Mouse (Mus musculus): ENCODE results near the gene Sel1l3. TPM values are rescaled to one million over a fixed set of nuclear protein-coding genes. Genes with fewer than 3 reads are reported as not detected.

Gene Sel1l3
- polyA plus RNA-seq, 1 experiment from 2014 or later, result 5.6 TPM

- Histone ChIP-seq H3K36me3 (ENCODE audit: control insufficient read depth, insufficient read depth, low read length) (no peaks in the 10 kb centered on the region), H3K9me3 (ENCODE audit: control insufficient read depth, low read length) (no peaks in the 10 kb centered on the region), H3K27ac (ENCODE audit: low read depth, low read length) (no peak overlapping the region), H3K4me1 (ENCODE audit: control insufficient read depth, insufficient read depth, low read depth, low read length) (no peaks in the 10 kb centered on the region), H3K9ac (ENCODE audit: low read depth, low read length) (no peak overlapping the region), H3K27me3 (replicated peaks; ENCODE audit: control insufficient read depth, insufficient read depth, low read length) (no peaks in the 10 kb centered on the region; the same call in 1 of the 2 replicates), H3K4me3 (ENCODE audit: low read length) (no peak overlapping the region), H3K4me2 (ENCODE audit: low read length) (no peak overlapping the region)
- ATAC-seq, result no peak
- 78% methylated on average over 2 of the region's 2 CpGs for WGBS
Measured at GRCm38 (mm10) chr5:53154501-53154900, 59.2 kb downstream of the Sel1l3 start.

- no peak for ATAC-seq
- no peak overlapping the region for H3K4me3 ChIP-seq (ENCODE audit: low read length)
- H3K4me2 ChIP-seq (ENCODE audit: low read length), result no peak overlapping the region
- H3K9me3 ChIP-seq (ENCODE audit: control insufficient read depth, low read length), result no peaks in the 10 kb centered on the region
- H3K36me3 ChIP-seq (ENCODE audit: control insufficient read depth, insufficient read depth, low read length), result no peaks in the 10 kb centered on the region
- H3K4me1 ChIP-seq (ENCODE audit: control insufficient read depth, insufficient read depth, low read depth, low read length), result no peaks in the 10 kb centered on the region
- 80% methylated on average over 2 of the region's 2 CpGs for WGBS
- H3K27me3 ChIP-seq (replicated peaks; ENCODE audit: control insufficient read depth, insufficient read depth, low read length), result no peaks in the 10 kb centered on the region; the same call in 1 of the 2 replicates
- H3K9ac ChIP-seq (ENCODE audit: low read depth, low read length), result no peak overlapping the region
- H3K27ac ChIP-seq (ENCODE audit: low read depth, low read length), result no peak overlapping the region
Measured at GRCm38 (mm10) chr5:53154078-53154477, 59.6 kb downstream of the Sel1l3 start.

DNA sequence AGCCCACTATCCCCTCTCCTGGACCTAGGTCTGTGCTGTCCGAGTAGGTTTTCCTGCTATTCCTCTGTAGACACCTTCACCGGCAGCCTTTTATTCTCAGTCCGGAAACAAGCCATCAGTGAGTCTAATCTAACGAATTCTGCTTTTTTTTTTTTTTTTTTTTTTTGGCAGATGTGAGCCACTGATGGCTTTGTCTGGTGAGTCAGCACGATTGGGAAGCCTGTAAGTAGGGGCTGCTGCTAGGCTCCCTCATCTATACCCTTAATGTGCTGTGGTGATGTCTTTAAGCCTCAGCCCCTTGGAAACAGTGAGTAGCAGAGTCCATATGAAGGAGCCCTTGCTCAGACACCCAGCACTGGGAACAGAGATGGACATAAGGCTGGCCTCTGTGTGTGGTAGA, 60.6 kb downstream of the Sel1l3 start:
- WGBS, result 76% methylated on average over 5 of the region's 5 CpGs
- H3K27me3 ChIP-seq (replicated peaks; ENCODE audit: control insufficient read depth, insufficient read depth, low read length), result no peaks in the 10 kb centered on the region; the same call in 1 of the 2 replicates
- no peak overlapping the region for H3K4me3 ChIP-seq (ENCODE audit: low read length)
- no peak for ATAC-seq
- no peak overlapping the region for H3K9ac ChIP-seq (ENCODE audit: low read depth, low read length)
- H3K4me1 ChIP-seq (ENCODE audit: control insufficient read depth, insufficient read depth, low read depth, low read length), result no peaks in the 10 kb centered on the region
- no peak overlapping the region for H3K4me2 ChIP-seq (ENCODE audit: low read length)
- no peaks in the 10 kb centered on the region for H3K36me3 ChIP-seq (ENCODE audit: control insufficient read depth, insufficient read depth, low read length)
- H3K27ac ChIP-seq (ENCODE audit: low read depth, low read length), result no peak overlapping the region
- no peaks in the 10 kb centered on the region for H3K9me3 ChIP-seq (ENCODE audit: control insufficient read depth, low read length)

DNA sequence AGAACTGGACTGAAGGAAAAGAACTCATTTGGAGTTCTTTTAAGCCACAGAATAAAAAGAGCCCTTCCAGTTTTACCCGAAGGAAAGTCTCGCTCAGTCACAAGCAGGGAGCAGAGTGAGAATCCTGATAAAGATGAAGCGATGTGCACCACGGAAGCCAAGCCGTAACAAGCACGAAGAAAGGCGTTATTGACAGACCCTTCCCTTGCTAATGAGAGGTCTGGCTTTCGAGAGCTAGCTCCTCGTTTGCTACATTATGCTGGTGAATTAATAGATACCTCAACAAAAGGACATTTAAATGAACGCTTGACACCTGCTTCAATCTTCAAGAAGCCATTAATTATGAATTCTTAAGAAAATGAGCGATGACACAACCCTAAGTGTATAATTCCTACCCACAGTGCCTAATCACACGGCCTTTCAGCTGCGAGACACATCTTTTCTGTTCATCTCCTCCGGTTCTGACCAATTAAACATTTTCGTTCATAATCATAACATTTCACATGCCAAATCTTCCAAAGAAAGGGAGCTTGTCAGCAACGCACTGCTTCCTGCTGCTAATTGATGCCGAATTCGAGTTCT, 62.3 kb downstream of the Sel1l3 start:
- Histone ChIP-seq H3K27me3 (replicated peaks; ENCODE audit: control insufficient read depth, insufficient read depth, low read length) (no peaks in the 10 kb centered on the region; the same call in 1 of the 2 replicates), H3K9me3 (ENCODE audit: control insufficient read depth, low read length) (no peaks in the 10 kb centered on the region), H3K9ac (ENCODE audit: low read depth, low read length) (no peak overlapping the region), H3K36me3 (ENCODE audit: control insufficient read depth, insufficient read depth, low read length) (no peaks in the 10 kb centered on the region), H3K4me1 (ENCODE audit: control insufficient read depth, insufficient read depth, low read depth, low read length) (no peaks in the 10 kb centered on the region), H3K27ac (ENCODE audit: low read depth, low read length) (no peak overlapping the region), H3K4me2 (ENCODE audit: low read length) (no peak overlapping the region), H3K4me3 (ENCODE audit: low read length) (no peak overlapping the region)
- no peak for ATAC-seq
- WGBS, result 56% methylated on average over 18 of the region's 18 CpGs

- no peak overlapping the region for H3K4me2 ChIP-seq (ENCODE audit: low read length)
- WGBS, result 81% methylated on average over 7 of the region's 7 CpGs
- no peak overlapping the region for H3K9ac ChIP-seq (ENCODE audit: low read depth, low read length)
- peaks cover 7% of the 10 kb centered on the region; the same call in 1 of the 2 replicates for H3K4me1 ChIP-seq (ENCODE audit: control insufficient read depth, insufficient read depth, low read depth, low read length)
- H3K27me3 ChIP-seq (replicated peaks; ENCODE audit: control insufficient read depth, insufficient read depth, low read length), result no peaks in the 10 kb centered on the region; the same call in 1 of the 2 replicates
- no peaks in the 10 kb centered on the region for H3K36me3 ChIP-seq (ENCODE audit: control insufficient read depth, insufficient read depth, low read length)
- ATAC-seq, result peak; percentile 51; the same call in 1 of the 2 replicates
- no peak overlapping the region for H3K27ac ChIP-seq (ENCODE audit: low read depth, low read length)
- no peak overlapping the region for H3K4me3 ChIP-seq (ENCODE audit: low read length)
- H3K9me3 ChIP-seq (ENCODE audit: control insufficient read depth, low read length), result no peaks in the 10 kb centered on the region
Measured at GRCm38 (mm10) chr5:53148960-53149685, 64.6 kb downstream of the Sel1l3 start.

DNA sequence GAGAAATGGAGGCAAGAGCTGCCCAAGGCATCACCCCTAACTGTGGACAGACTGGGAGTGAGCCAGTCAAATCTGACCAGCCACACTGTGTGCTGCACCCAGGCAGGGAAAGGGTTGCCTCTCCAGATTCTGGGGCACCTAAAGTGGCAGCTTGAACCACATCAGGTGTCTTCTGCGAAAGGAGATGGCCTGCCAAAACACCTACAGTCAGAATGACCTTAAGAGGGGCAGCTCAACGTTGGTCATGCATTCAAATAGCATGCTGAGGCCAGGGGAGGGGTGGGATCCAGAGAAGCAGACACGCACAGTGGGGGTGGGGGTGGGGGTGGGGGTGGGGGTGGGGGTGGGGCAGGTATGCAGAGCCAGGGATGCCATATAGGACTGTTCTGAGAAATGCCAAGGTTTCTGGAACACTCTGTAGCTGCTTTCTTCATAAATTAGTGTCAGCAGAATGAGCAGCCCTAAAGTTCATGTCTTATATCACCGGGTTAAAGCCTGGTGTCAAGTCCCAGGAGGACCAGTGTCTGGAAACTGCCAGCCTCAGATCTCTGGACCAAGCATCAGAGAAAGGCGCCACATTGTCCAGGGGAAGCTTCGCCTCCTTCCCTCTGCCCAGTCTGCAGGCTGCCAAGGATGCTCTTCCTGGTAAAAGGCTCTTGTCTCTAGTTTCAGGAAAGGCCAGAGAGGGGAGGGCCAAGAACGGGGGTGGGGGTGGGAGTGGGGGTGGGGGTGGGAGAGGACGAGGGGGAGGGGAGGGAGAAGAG, 65.4 kb downstream of the Sel1l3 start:
- Histone ChIP-seq H3K9me3 (ENCODE audit: control insufficient read depth, low read length) (no peaks in the 10 kb centered on the region), H3K9ac (ENCODE audit: low read depth, low read length) (no peak overlapping the region), H3K4me3 (ENCODE audit: low read length) (no peak overlapping the region), H3K4me2 (ENCODE audit: low read length) (no peak overlapping the region), H3K36me3 (ENCODE audit: control insufficient read depth, insufficient read depth, low read length) (no peaks in the 10 kb centered on the region), H3K27ac (ENCODE audit: low read depth, low read length) (no peak overlapping the region), H3K4me1 (ENCODE audit: control insufficient read depth, insufficient read depth, low read depth, low read length) (peaks cover 7% of the 10 kb centered on the region; the same call in 1 of the 2 replicates), H3K27me3 (replicated peaks; ENCODE audit: control insufficient read depth, insufficient read depth, low read length) (no peaks in the 10 kb centered on the region; the same call in 1 of the 2 replicates)
- ATAC-seq, result peak; percentile 30; the same call in 1 of the 2 replicates
- 52% methylated on average over 8 of the region's 8 CpGs for WGBS

DNA sequence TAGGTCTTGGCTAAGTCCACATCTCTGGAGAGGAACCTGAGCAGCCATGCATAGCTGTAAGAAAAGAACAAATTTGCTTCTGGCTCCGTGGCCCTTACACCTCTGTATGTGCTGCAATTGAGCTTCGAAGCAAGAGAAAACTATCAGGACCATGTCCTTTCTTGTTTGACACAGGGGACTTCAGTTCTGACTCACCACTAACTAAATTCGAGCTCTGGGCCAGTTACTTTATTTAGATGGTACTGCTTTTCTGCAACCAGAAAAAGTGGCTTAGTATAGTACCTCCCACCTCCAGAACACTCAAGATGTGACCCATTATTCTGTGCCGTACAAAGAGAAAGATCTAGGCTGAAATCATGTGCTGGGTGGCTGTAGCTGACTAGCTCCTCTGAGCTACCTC, 66.3 kb downstream of the Sel1l3 start:
- Histone ChIP-seq H3K4me2 (ENCODE audit: low read length) (no peak overlapping the region), H3K9ac (ENCODE audit: low read depth, low read length) (no peak overlapping the region), H3K27me3 (replicated peaks; ENCODE audit: control insufficient read depth, insufficient read depth, low read length) (no peaks in the 10 kb centered on the region; the same call in 1 of the 2 replicates), H3K27ac (ENCODE audit: low read depth, low read length) (no peak overlapping the region), H3K4me1 (ENCODE audit: control insufficient read depth, insufficient read depth, low read depth, low read length) (peaks cover 7% of the 10 kb centered on the region; the same call in 1 of the 2 replicates), H3K36me3 (ENCODE audit: control insufficient read depth, insufficient read depth, low read length) (no peaks in the 10 kb centered on the region), H3K9me3 (ENCODE audit: control insufficient read depth, low read length) (no peaks in the 10 kb centered on the region), H3K4me3 (ENCODE audit: low read length) (no peak overlapping the region)
- WGBS, result 92% methylated on average over 4 of the region's 4 CpGs
- ATAC-seq, result no peak

GRCm38 (mm10) chr5:53146684-53147061, 67.1 kb downstream of the Sel1l3 start:
- H3K27me3 ChIP-seq (replicated peaks; ENCODE audit: control insufficient read depth, insufficient read depth, low read length), result no peaks in the 10 kb centered on the region; the same call in 1 of the 2 replicates
- WGBS, result 72% methylated on average over 4 of the region's 4 CpGs
- no peak overlapping the region for H3K9ac ChIP-seq (ENCODE audit: low read depth, low read length)
- no peaks in the 10 kb centered on the region for H3K36me3 ChIP-seq (ENCODE audit: control insufficient read depth, insufficient read depth, low read length)
- ATAC-seq, result no peak
- no peak overlapping the region for H3K4me3 ChIP-seq (ENCODE audit: low read length)
- H3K4me1 ChIP-seq (ENCODE audit: control insufficient read depth, insufficient read depth, low read depth, low read length), result peaks cover 7% of the 10 kb centered on the region; the same call in 1 of the 2 replicates
- H3K4me2 ChIP-seq (ENCODE audit: low read length), result no peak overlapping the region
- H3K27ac ChIP-seq (ENCODE audit: low read depth, low read length), result no peak overlapping the region
- no peaks in the 10 kb centered on the region for H3K9me3 ChIP-seq (ENCODE audit: control insufficient read depth, low read length)
